Mouse (Mus musculus) thymus, adult 2 months (tissue): ENCODE results near the gene Lrtm1.

Experiments
- CTCF ChIP-seq: fragments of 200-500 bp; IDR thresholded peaks from 2 replicates; pipeline ENCODE4 v1.5.1; 2012; ENCODE audit warnings: mild to moderate bottlenecking, control low read depth, low read length, moderate library complexity, borderline replicate concordance; ENCODE audit not compliant: control insufficient read depth, poor library complexity, insufficient read depth; ENCODE audit errors: extremely low read depth
- POLR2A ChIP-seq: fragments of 200-500 bp; IDR thresholded peaks from 2 replicates; pipeline ENCODE4 v1.6.1; 2012; ENCODE audit warnings: mild to moderate bottlenecking, low read length, control low read depth, moderate library complexity; ENCODE audit not compliant: control insufficient read depth, poor library complexity, insufficient read depth; ENCODE audit errors: extremely low read depth

GRCm38 (mm10) chr14:29005228-29005840, 12.7 kb upstream of the Lrtm1 start:
- TF ChIP-seq CTCF (no peak), POLR2A (no peak)
